Mouse (Mus musculus) heart, embryonic 14.5 days (tissue): ENCODE results near the gene Rai14. TPM values are rescaled to one million over a fixed set of nuclear protein-coding genes. Genes with fewer than 3 reads are reported as not detected.

ENCODE experiments used
- ATAC-seq: fragments of 200-750 bp; cut with Nextera tagmentation; 2 replicates; pipeline ENCODE4 v1.8.0; 2017; ENCODE audit warnings: low read depth, moderate TSS enrichment; ENCODE audit not compliant: insufficient number of reproducible peaks, insufficient read depth, low FRiP score
- H3K27ac ChIP-seq, 2 experiments: fragments of 200-500 bp in 1 of 2; fragments of 300-500 bp in 1 of 2; sonication (generic) in 1 of 2; replicated peaks in 1 of 2; 2 replicates each; pipeline ENCODE4 v1.5.1; 2012 to 2014; ENCODE audit warnings: low read depth in 2 of 2, low read length in 2 of 2, control low read depth in 1 of 2, mild to moderate bottlenecking in 1 of 2, mixed read lengths in 1 of 2; ENCODE audit not compliant: control insufficient read depth in 1 of 2, insufficient read depth in 1 of 2
- H3K27me3 ChIP-seq: fragments of 300-500 bp; sonication (generic); 2 replicates; pipeline ENCODE4 v1.6.1; 2014; ENCODE audit warnings: mild to moderate bottlenecking, low read length, control low read depth; ENCODE audit not compliant: control insufficient read depth, insufficient read depth
- H3K36me3 ChIP-seq: fragments of 300-500 bp; sonication (generic); 2 replicates; pipeline ENCODE4 v1.6.1; 2014; ENCODE audit warnings: mild to moderate bottlenecking, control low read depth, low read length, mixed read lengths; ENCODE audit not compliant: control insufficient read depth, insufficient read depth
- H3K4me1 ChIP-seq, 2 experiments: fragments of 200-500 bp in 1 of 2; fragments of 300-500 bp in 1 of 2; sonication (generic) in 1 of 2; 2 replicates each; pipeline ENCODE4 v1.6.1; 2012 to 2014; ENCODE audit warnings: low read length in 2 of 2, control low read depth in 1 of 2, mixed read lengths in 1 of 2; ENCODE audit not compliant: control insufficient read depth in 2 of 2, insufficient read depth in 2 of 2
- H3K4me2 ChIP-seq: fragments of 300-500 bp; sonication (generic); 2 replicates; pipeline ENCODE4 v1.6.1; 2014; ENCODE audit warnings: mild to moderate bottlenecking, low read length
- H3K4me3 ChIP-seq, 2 experiments: fragments of 200-500 bp in 1 of 2; fragments of 300-500 bp in 1 of 2; sonication (generic) in 1 of 2; 2 replicates each; pipeline ENCODE4 v1.5.1; 2012 to 2014; ENCODE audit warnings: low read length in 2 of 2, mild to moderate bottlenecking in 2 of 2, control low read depth in 1 of 2, low read depth in 1 of 2, moderate library complexity in 1 of 2; ENCODE audit not compliant: control insufficient read depth in 1 of 2, insufficient read depth in 1 of 2
- H3K9ac ChIP-seq: fragments of 300-500 bp; sonication (generic); 2 replicates; pipeline ENCODE4 v1.6.1; 2014; ENCODE audit warnings: mild to moderate bottlenecking, low read length
- H3K9me3 ChIP-seq: fragments of 300-500 bp; sonication (generic); 2 replicates; pipeline ENCODE4 v1.6.1; 2016; ENCODE audit warnings: low read length, control low read depth; ENCODE audit not compliant: control insufficient read depth
- WGBS: fragments of 180-500 bp; shearing (Covaris S2); extraction: QIAGEN DNeasy Blood & Tissue Kit; methylation state at CpG from one replicate; pipeline ENCODE4 v1.1.7; 2014; 5-methylcytosine and 5-hydroxymethylcytosine counted together
- polyA plus RNA-seq: library from polyadenylated mRNA; unstranded; fragments of >200 nt; fragmentation: Nextera tagmentation; extraction: Ambion mirVana; gene quantifications from 2 replicates; pipeline ENCODE4 v1.2.1, GENCODE M21; 2014

The Rai14 gene
- polyA plus RNA-seq, 1 experiment from 2014 or later: 12.9 TPM

- ATAC-seq: no peak
- under 1% methylated on average over 10 of the region's 10 CpGs for WGBS
- peak overlapping the region; percentile 80 for H3K9ac ChIP-seq
- peak overlapping the region; percentile 98 for H3K4me2 ChIP-seq
- H3K36me3 ChIP-seq: no peaks in the 10 kb centered on the region
- peak overlapping the region; percentile 63 to 65 for H3K4me3 ChIP-seq
- H3K4me1 ChIP-seq: peaks cover 0 to 3% of the 10 kb centered on the region in 2 experiments; a peak in 2 of 4 replicates
- H3K27me3 ChIP-seq: peaks cover 17% of the 10 kb centered on the region; the same call in 1 of the 2 replicates
- peaks cover 11% of the 10 kb centered on the region; the same call in 1 of the 2 replicates for H3K9me3 ChIP-seq
- H3K27ac ChIP-seq: peak overlapping the region; percentile 35 to 76
Measured at GRCm38 (mm10) chr15:10715139-10715505, 698 bp upstream of the Rai14 start.

DNA sequence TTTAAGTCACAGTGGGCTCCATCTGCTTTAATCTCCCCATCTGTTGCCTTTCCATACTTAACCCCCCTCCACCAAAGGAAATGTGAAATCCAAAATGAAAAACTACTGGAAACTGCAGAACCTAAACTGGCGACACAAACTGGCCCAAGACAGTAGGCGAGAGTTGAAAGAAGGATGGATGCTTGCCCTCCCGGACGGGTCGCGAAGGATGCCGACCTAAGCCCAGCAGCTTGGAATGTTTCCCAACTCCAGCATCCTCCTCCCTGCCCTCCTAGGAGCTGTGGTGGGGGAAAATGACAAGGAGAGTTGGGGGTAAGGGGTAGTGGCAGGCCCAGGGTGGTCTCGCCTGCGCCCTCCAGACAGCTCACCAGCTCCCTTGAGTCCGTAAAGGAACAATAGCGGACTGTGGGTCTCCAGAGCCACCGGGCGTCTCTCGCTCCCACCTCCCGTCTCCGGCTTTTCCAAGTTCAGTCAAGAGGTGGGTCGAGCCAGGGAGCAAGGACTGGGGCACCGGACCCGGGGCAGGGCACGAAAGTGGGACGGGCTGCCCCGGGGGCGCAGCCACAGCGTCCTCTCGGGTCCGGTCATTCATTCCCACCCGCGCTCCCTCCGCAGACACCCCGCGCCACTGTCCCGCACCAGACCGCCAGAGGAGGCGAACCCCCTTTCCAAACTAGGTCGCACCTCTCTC lies 653 bp downstream of the Rai14 start:
- H3K4me2 ChIP-seq: peak overlapping the region; percentile 98
- H3K27me3 ChIP-seq: peaks cover 17% of the 10 kb centered on the region; the same call in 1 of the 2 replicates
- ATAC-seq: 0 out of 2 replicates have a peak, but pooled peaks have one; percentile 29
- peak overlapping the region; percentile 63 to 65 for H3K4me3 ChIP-seq
- peak overlapping the region; percentile 80 for H3K9ac ChIP-seq
- H3K4me1 ChIP-seq: peaks cover 0 to 3% of the 10 kb centered on the region in 2 experiments; a peak in 2 of 4 replicates
- peaks cover 11% of the 10 kb centered on the region; the same call in 1 of the 2 replicates for H3K9me3 ChIP-seq
- WGBS: under 1% methylated on average over 32 of the region's 35 CpGs
- peak overlapping the region; percentile 48 to 76 for H3K27ac ChIP-seq
- no peaks in the 10 kb centered on the region for H3K36me3 ChIP-seq

- ATAC-seq: no peak
- H3K27ac ChIP-seq: peak overlapping the region in 1 of 2 experiments; percentile 76; a peak in 2 of 4 replicates
- H3K4me3 ChIP-seq: peak overlapping the region; percentile 63 to 65
- WGBS: 24% methylated on average over 13 of the region's 13 CpGs
- peaks cover 17% of the 10 kb centered on the region; the same call in 1 of the 2 replicates for H3K27me3 ChIP-seq
- H3K4me1 ChIP-seq: peaks cover 0 to 3% of the 10 kb centered on the region in 2 experiments; a peak in 2 of 4 replicates
- peak overlapping the region; percentile 98 for H3K4me2 ChIP-seq
- no peaks in the 10 kb centered on the region for H3K36me3 ChIP-seq
- H3K9ac ChIP-seq: peak overlapping the region; percentile 80
- H3K9me3 ChIP-seq: peaks cover 11% of the 10 kb centered on the region; the same call in 1 of the 2 replicates
Measured at GRCm38 (mm10) chr15:10713181-10713625, 1.2 kb downstream of the Rai14 start.

GRCm38 (mm10) chr15:10712288-10712687 lies 2.1 kb downstream of the Rai14 start:
- no peak overlapping the region for H3K9ac ChIP-seq
- no peak for ATAC-seq
- peak overlapping the region; percentile 98 for H3K4me2 ChIP-seq
- 81% methylated on average over 3 of the region's 3 CpGs for WGBS
- H3K4me1 ChIP-seq: peaks cover 0 to 3% of the 10 kb centered on the region in 2 experiments; a peak in 2 of 4 replicates
- H3K9me3 ChIP-seq: peaks cover 8% of the 10 kb centered on the region; the same call in 1 of the 2 replicates
- no peak overlapping the region for H3K4me3 ChIP-seq
- no peaks in the 10 kb centered on the region for H3K36me3 ChIP-seq
- H3K27me3 ChIP-seq: peaks cover 17% of the 10 kb centered on the region; the same call in 1 of the 2 replicates
- H3K27ac ChIP-seq: no peak overlapping the region

GRCm38 (mm10) chr15:10711231-10711630 lies 3.2 kb downstream of the Rai14 start:
- no peak for ATAC-seq
- H3K4me2 ChIP-seq: no peak overlapping the region
- peaks cover 17% of the 10 kb centered on the region; the same call in 1 of the 2 replicates for H3K27me3 ChIP-seq
- peaks cover 0 to 3% of the 10 kb centered on the region in 2 experiments; a peak in 2 of 4 replicates for H3K4me1 ChIP-seq
- no peak overlapping the region for H3K4me3 ChIP-seq
- H3K36me3 ChIP-seq: no peaks in the 10 kb centered on the region
- H3K27ac ChIP-seq: no peak overlapping the region
- no peaks in the 10 kb centered on the region for H3K9me3 ChIP-seq
- WGBS: 73% methylated on average over 6 of the region's 6 CpGs
- no peak overlapping the region for H3K9ac ChIP-seq

- H3K36me3 ChIP-seq: no peaks in the 10 kb centered on the region
- 80% methylated on average over 10 of the region's 10 CpGs for WGBS
- no peak overlapping the region for H3K9ac ChIP-seq
- H3K9me3 ChIP-seq: no peaks in the 10 kb centered on the region
- no peak for ATAC-seq
- H3K4me1 ChIP-seq: peaks cover 0 to 3% of the 10 kb centered on the region in 2 experiments; a peak in 2 of 4 replicates
- H3K27me3 ChIP-seq: peaks cover 17% of the 10 kb centered on the region; the same call in 1 of the 2 replicates
- no peak overlapping the region for H3K27ac ChIP-seq
- no peak overlapping the region for H3K4me2 ChIP-seq
- no peak overlapping the region for H3K4me3 ChIP-seq
Measured at GRCm38 (mm10) chr15:10708591-10709272, 5.7 kb downstream of the Rai14 start.

DNA sequence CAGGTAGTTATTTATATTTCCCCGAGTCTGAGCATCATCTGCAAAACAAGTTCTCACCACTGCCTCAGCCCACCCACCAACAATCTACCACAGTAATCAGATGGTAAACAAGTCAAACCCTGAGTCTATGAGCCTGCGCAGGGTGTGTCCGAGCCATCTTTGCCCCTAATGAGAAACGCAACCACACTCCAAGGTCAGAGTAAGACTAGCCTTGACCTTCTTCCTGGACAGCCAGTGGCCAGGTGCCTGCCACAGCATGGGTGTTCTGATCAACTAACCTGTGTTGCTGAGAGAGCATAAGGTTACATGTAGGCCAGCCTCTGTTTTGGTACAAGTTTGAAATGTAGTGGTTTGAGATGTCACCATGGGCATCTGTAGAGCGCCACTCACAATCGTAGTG lies 7.3 kb downstream of the Rai14 start:
- H3K9ac ChIP-seq: no peak overlapping the region
- no peaks in the 10 kb centered on the region for H3K36me3 ChIP-seq
- no peak overlapping the region for H3K27ac ChIP-seq
- H3K9me3 ChIP-seq: no peaks in the 10 kb centered on the region
- peaks cover 3 to 4% of the 10 kb centered on the region in 2 experiments for H3K4me1 ChIP-seq
- WGBS: 90% methylated on average over 6 of the region's 6 CpGs
- no peak for ATAC-seq
- no peak overlapping the region for H3K4me3 ChIP-seq
- H3K4me2 ChIP-seq: no peak overlapping the region
- peaks cover 4% of the 10 kb centered on the region; the same call in 1 of the 2 replicates for H3K27me3 ChIP-seq
